Mouse (Mus musculus): Measurements from ENCODE around the gene Derl3.

Derl3 gene

DNA sequence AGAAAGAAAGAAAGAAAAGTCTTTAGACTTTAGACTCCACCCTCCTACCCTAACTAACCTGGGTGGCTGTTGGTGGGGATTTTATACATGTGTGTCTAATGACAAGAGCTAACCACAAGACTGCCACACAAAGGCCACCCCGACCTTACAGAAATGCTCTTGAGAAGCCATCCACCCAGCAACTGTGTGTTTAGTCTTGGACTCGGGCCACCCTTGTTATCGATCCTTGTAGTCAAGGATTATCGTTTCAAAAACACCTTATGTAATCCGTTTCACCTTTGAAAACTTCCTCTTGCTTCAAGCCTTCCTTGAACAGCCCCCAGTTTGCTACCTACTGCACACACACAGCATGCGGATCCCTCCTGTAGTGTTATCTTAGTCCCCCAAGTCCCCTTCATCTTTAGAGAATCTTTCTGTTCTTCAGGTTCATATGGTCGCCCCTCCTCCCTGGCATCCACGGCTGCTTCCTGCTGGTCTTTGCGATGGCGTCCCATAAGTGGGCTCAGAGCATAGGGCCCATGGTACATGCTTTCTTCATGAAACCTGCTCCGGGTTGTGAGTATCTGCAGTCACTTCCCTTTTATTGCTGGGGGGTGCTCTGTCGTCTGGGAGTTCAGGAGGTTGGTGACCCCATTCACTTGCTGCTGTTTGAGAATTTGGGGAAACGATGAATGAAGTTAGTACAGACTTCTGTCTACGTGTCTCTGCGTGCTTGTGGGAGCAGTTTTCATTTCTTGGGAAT, 49.7 kb downstream of the Derl3 start, which contains the start of gene Vpreb3:
Vpreb3 (plus strand) TSS at position 322 of the 742 bp plus-strand sequence.
- DNase-seq, result no peak

DNA sequence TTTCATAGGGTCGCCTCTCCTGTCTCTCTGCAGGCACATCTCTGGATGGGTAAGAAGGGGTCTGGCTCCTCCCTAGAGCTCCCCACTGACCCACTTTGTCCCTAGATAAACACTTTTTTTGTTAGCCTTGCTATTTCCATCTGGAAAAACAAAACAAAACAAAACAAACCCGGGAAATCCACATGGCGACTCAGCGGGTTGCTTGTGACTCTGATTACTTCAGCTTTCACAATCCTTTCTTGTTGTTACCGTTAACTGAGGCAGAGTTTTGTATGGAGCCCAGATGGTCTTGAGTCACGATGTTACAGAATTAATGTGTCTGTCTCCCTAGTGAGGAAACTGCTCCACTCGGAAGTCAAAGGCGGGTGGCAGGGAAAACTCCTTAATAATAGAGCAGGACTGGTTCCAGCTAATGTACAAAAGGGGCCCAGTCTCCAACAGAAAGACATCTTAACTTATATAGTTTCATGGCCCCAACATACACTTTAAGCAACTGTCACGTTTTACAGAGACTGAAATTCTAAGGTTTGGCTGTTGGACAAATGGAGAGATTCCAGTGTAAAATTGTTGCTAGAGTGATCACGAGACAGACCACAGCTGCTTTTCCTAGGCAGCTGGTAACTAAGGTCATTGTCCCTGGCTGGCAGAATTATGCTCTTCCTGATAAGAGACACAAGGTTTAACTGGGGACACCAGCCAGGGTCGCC, 51.0 kb downstream of the Derl3 start:
- DNase-seq, result no peak

DNA sequence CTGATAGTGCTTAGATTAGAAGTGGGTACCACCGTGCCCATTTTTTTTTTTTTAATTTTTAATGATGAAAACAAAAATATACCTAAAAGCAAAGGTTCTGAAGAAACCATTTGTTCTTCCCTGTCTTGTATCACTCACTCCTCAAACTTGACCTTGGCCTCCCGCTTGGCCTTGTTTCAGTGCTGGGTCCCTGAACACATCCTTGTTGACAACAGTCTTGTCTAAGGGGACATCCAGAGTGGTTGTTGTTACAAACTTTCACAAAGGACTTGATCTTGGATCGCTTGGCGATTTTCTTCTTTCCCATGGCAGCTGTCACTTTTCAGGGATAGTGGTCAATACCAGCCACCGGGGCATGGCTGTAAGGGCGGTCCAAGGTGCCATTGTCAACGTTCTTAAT, 52.0 kb downstream of the Derl3 start:
- peak in 1 of 2 experiments; percentile 1 for DNase-seq
